Mouse (Mus musculus) lung, adult 18-20 months (tissue): ENCODE measurements around the gene Fzd4.

Experiments
- DNase-seq, 2 experiments: peaks; one replicate each; pipeline ENCODE4 v3.0.0; 2022; ENCODE audit warnings: mixed read lengths in 2 of 2

The Fzd4 gene

DNA sequence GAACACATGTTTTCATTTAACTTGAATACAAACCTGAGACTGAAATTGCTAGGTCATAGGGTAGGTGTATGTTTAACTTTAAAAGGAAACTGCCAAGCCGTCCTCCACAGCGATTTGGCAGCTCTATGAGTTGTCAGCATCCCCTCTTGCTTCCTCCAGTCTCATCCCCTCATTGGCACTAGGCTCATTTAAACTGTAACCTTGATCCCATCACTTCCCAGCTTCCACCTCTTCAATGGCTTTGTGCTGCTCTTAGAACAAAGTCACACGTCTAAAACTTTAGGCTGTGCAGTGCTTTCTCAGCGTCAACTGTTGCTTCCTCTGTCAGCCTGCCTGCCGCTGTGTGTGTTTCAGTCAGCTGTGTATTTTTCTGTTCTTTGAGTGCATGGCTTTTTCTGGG lies 22.9 kb downstream of the Fzd4 start:
- DNase-seq, result no peak

DNA sequence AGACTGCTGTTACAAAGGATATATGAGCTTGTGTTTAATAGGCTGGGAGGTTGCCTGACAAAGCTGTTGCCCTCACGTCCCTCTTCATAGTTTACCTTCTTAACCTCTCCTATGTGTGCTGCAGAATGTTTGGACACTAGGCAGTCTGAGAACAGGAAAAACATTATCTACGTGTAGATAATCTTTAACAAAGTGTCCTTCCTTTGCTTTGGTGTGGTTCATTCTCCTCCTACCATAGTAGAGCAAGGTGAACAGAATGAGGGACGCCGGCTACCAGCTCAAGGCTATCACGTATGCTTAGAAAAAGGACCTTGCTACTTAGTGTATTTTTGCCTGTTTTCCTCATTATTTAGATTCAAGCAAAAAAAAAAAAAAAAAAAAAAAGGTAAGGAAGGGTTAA lies 24.6 kb downstream of the Fzd4 start:
- no peak for DNase-seq

DNA sequence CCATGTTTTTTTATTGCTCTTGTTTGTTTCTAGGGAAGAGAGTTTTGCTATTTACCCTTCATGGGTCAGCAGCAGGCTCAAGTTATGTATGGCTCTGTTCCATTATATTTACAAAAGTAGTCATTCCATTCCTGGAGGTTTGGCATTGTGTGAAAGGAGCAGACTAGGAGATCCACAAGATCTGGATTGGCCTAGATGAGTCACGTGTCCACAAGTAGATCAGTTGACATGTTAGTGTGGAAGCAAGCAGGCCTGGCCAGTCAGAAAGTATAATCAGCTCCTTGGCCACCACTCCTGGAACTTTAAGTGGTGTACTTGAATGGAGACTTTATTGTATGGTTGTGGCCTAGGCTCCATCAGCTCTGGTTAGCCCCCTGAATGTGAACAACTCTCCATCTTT lies 25.2 kb downstream of the Fzd4 start:
- peak in 1 of 2 experiments; percentile 39 for DNase-seq

DNA sequence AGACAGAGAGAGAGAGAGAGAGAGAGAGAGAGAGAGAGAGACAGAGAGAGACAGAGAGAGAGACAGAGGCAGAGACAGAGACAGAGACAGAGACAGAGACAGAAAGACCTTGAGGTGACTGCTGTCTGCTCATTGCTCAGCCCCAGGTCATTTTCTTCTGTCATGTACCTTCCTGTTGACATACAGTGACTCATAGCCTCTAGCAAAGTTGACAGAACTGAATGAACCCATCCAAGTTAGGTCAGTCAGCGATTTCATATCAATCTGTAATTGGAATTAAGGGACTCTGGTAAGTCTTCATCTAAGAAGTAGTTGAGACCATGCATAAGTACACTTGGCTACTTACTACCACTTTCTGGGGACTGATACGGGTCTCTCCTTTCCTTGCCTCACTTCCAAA lies 27.0 kb downstream of the Fzd4 start:
- no peak for DNase-seq

DNA sequence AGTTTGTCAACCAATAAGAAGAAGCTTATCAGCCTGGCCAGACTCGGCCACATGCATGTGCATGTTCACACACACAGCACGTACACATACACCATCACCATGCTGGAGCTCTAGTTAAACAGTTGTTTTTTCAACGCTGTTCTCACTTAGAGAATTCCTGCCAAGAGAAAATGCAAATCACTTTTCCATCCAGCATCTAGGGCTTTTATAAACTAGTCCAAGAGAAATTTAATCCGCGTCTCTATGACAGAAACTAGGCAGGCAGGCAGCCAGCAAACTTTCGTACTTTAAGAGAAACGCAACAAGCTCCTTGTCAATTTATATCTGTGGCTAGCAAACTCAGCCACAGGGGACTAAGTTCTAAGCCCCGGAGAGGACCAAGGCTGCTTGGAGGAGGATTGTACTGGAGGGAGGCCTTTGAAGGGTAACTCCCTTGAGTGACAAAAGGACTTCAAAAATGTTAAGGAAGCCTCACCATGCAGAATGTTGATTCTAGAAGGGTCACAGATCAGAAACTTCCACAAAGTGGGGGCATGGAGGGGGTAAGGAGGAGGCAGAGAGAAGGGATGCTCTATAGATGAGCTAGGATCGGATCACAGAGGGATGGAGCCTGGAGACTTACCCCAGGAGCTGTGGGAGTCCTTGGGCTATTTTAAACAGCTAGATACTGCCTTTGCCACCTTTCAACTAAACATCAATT lies 29.2 kb downstream of the Fzd4 start:
- DNase-seq, result no peak

DNA sequence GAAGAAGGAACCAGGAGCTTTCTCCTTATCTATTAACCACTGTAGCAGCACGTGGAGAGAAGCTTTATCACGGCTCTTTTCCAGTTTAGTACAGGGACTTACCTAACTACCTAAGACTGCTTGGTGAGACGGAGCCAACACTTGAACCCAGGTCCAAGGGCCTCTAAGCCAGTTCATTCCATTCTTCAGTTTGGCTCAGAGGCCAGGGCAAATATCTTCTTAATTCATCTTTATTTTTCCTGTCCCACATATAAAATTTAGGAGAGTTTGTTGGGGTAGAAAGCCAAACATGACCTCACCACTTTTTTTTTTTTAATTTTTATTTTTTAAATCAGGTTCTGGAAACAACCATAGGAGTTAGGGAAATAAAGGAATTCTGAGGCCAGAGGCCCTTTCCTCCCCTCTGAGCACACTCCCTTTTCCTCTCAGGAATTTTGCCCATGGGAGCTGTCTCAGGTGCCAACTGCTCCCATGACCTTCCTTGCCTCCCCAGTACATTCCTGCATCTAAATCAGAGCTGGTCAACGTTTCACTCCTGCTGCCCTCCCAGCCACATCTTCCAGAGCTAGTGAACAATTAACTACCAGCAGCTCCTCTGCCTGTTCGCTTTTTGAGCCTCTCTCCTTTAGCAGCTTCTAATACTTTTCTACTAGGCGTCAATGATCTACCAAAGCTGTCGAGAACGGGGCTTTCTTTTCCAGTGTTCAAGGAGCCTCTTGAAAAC lies 29.9 kb downstream of the Fzd4 start:
- no peak for DNase-seq

DNA sequence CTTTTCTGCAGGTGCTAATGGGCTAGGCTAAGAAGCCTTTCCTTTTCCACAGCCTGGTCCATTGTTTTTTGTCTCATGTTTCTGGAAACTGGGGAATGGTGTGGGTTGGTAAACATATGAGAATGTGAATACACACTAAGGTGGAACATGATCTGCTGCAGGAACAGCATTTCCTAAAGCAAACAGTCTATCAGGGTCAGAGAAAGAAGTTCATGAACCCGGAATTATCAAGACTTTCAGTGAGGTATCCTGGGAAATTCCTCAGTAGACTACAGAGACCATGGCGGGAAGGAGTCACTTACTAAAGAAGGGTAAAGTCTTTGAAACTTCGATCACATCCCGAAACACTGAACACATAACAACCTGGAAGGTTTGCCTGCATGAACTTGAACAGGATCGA lies 32.2 kb downstream of the Fzd4 start:
- DNase-seq, result no peak

DNA sequence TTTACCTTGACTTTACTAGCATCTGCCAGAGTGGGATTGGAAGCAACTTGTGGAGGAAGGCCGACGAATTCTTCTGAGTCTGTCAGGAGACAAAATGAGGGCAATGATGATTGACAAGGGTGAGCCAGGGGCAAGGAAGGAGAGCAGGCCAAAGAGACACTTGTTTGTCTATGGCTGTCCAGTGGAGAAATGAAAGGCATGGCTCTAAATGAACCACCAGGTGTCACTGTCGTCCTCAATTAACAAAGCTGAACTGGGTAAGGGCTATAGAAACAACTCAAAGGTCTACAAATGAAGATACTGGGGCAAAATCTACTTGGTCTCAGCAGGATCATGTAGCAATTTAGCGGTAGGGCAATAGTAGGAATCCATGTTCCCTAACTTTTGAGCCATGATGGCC lies 33.4 kb downstream of the Fzd4 start:
- DNase-seq, result peak; percentile 30 to 45

DNA sequence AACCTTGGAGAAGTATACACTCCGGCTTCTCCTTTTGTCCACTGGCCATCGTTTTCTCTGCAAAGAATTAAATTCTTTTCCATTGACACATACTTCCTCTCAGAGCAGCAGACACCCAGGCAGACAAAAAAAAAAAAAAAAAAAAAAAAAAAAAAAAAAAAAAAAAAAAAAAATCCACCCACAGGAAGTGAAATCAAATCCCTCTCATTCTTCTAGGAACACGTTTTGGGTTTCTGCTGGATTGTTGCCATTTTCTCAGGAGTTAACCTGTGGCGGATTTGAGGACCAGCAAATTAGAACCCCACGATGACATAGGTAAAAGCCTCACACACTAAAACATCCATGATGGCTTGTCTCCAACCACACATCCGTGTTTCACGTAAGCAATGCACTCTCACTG lies 37.1 kb downstream of the Fzd4 start:
- DNase-seq, result no peak

DNA sequence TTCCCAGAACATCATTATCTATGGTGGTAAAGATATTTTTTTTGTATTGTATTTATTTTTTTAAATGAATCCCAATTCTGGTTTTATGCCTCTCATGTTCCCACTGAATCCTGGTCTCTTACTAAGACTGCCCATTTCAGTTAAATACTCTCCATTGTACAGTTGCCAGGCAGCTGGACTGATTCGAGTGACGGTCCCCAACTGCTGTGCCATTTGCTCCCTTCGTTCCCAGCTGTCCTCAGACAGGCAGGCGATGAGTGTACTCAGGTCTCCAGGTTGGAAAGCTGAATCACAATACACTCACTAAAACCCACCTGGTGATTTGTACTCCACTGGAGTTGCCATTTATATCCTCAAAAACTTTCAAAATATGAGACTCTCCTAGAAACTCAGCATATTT lies 38.1 kb downstream of the Fzd4 start:
- DNase-seq, result no peak

DNA sequence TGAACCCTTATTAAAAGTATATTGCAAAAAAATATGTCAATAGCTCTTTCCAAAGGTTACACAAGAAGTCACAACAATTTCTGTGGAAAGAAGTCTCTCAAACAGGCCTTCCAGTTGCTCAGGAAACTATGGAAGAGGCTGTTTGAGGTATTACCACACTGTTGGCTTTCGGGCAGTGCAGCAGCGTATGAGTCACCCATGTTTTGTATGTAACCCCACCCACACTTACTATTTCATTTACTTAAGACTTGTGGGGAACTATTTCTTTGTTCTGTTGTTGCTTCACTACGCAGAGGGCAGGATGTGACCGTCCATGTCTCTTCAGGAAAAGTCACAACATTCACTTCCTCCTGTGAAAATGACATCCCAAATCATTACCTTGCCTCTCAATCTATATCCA lies 41.0 kb downstream of the Fzd4 start:
- peak; percentile 18 to 59 for DNase-seq

DNA sequence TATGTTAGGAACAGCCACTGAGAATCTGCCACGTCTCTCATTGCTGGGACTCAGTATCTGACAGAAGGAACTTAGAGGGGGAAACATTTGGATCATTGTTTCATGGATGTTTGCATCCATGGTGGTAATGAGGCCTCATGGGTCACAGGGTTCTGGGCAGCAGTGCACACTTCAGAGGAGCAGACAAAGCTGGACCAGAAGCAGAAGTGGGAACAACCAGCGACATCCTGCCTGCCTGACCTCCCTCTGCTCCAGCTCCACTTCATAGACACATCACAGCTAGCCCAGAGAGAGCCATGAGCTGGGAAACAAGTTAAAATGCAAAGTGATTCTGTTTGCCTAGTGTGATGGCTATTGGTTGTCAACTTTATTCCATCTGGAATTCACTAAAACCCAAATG lies 46.2 kb downstream of the Fzd4 start:
- no peak for DNase-seq

DNA sequence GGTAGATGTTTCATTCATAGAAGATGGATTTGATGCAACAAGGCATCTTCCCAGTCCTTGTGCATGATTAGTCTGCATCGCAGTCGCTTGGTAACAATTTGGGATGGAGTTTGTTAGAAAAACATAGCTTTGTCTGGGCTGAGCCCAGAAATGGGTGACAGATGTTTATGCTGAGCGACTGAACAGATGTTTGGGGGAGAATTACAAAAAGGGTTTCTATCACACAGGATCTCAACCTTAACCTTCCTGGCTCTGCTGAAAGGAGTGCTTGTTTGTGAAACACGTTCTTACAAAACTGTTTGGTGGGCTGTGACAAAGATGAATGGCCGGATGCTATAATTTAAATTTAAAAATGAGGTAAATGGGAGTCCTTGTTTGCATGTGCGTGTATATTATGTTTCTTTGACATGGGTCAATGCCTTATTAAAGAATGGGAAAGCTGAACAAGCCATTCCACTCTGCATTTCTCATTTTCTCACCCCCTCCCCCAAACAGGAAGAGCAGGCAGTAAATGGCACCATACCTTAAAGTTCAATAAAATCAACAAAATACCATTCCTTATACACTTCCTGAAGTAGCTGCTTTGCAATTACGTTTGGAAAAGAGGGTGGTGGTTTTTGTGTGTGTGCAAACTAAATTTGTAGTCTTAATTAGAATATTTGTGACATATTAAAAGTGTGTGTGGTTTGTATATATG lies 52.4 kb downstream of the Fzd4 start:
- no peak for DNase-seq

DNA sequence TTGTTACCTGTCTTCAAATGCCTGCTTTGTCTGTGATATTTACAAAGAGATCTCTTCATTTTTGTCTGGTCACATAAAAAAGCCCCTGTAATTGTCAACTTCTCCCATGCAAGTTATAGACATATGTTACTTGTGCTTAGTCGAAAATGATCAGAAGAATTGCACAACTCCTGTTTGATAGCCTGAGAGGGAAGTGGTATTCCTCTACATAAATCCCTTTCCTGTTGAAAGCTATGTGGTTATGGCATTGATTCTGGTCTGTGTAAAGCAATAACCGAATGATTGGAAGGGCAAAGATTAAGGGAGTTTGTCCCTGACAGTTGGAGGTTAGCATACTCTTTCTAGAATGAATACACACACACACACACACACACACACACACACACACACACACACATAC lies 55.5 kb downstream of the Fzd4 start:
- no peak for DNase-seq

DNA sequence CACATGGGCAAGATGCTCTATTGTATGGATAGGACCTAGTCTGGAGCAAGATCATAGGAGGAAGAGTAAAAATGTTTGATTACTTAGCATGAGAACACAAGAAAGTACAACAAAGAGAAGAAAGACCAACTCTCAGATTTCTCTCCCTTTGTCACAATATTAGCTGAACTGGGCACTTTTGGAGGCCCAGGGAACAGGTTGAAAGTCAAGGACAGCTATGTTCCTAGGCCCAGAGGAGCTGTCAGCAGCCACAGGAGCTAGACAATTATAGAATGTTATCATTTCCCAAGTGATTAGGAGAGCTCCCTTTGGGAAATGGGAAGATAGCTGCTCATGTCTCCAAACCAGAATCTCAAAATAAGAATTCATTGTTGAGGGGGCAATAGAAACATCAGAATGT lies 56.8 kb downstream of the Fzd4 start:
- DNase-seq, result no peak

DNA sequence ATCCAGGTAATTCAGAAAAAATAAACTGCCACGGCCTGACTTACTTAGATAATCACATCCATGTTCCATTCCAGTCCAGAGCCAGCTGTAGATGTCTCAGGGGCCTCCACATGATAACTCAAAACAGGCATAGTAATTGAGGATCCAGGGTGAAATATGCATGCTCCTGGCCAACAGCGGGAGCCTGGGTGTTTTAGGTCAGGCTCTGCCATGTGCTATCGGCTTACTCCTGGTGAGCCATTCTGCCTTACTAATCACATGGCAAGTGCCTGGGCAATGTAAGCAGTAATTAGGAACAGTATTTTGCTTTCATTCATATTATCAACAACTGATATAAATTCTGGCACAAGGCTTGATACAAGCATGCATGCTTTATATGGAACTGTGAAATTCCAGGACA lies 57.2 kb downstream of the Fzd4 start:
- DNase-seq, result no peak
